Mouse (Mus musculus) bone marrow, adult 2 months (tissue): ENCODE measurements around the gene Ncbp3. TPM values are rescaled to one million over a fixed set of nuclear protein-coding genes. Genes with fewer than 3 reads are reported as not detected.

Experiments
- H3K27ac ChIP-seq: fragments of 200-500 bp; 2 replicates; pipeline ENCODE4 v1.5.1; 2012; ENCODE audit warnings: low read depth, mild to moderate bottlenecking, control low read depth, inconsistent platforms, low read length; ENCODE audit not compliant: control insufficient read depth, poor library complexity, insufficient read depth
- H3K4me1 ChIP-seq: fragments of 200-500 bp; 2 replicates; pipeline ENCODE4 v1.6.1; 2011; ENCODE audit warnings: low read length; ENCODE audit not compliant: control insufficient read depth, insufficient read depth
- H3K4me3 ChIP-seq: fragments of 200-500 bp; replicated peaks from 2 replicates; pipeline ENCODE3; 2011; ENCODE audit warnings: mild to moderate bottlenecking, low read depth, low read length, control low read depth; ENCODE audit not compliant: control insufficient read depth
- CTCF ChIP-seq: fragments of 200-500 bp; IDR thresholded peaks from 2 replicates; pipeline ENCODE4 v1.5.1; 2011; ENCODE audit warnings: low read length, control low read depth; ENCODE audit not compliant: control insufficient read depth, insufficient read depth
- POLR2A ChIP-seq: fragments of 200-500 bp; IDR thresholded peaks from 2 replicates; pipeline ENCODE4 v1.6.1; 2011; ENCODE audit warnings: low read depth, mild to moderate bottlenecking, control low read depth, low read length, borderline replicate concordance; ENCODE audit not compliant: control insufficient read depth
- whole genome bisulfite sequencing: fragments of 180-500 bp; shearing (Covaris S2); methylation state at CpG from one replicate; pipeline ENCODE4 v1.1.7; 2018; 5-methylcytosine and 5-hydroxymethylcytosine counted together
- polyA plus RNA-seq: library from polyadenylated mRNA; stranded (reverse); fragments of >200 nt; gene quantifications from 2 replicates; pipeline ENCODE4 v1.2.4, GENCODE M21; 2011; ENCODE audit warnings: low replicate concordance; ENCODE audit not compliant: missing spikeins, insufficient read depth, insufficient read length

Gene Ncbp3
- polyA plus RNA-seq = 6.8 and 8.0 TPM in 2 replicates

DNA sequence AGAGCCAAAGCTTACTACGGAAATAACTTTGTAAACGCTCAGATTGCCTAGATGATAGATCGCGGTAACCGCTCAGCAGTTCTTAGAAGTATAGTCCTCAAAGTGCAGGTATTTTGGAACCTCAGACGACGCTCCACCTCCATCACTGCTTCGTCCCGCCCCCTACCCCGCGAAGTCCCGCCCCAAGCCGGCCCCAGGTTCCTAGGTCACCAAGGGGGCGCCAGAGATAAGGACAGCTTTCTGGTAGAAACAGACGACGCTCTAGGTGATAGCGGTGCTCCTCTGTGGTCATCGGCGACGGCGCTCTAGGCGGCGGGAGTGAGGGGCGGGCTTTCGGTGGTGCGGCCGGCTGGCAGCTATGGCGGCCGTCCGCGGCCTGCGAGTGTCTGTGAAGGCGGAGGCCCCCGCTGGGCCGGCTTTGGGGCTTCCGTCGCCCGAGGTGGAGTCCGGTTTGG is at the start of gene Ncbp3:
Gene Ncbp3, plus strand, starts transcription at position 242 of the 455 bp plus-strand sequence.
- no peaks in the 10 kb centered on the region; the same call in none of the 2 replicates for H3K4me1 ChIP-seq
- TF ChIP-seq POLR2A = peak; percentile 73; the same call in 1 of the 2 replicates
- peak; percentile 67; the same call in 1 of the 2 replicates for TF ChIP-seq CTCF
- H3K27ac ChIP-seq = peak within 1 kb of the TSS; percentile 82
- under 1% methylated on average over 39 of the region's 39 CpGs for WGBS
- H3K4me3 ChIP-seq = peak within 1 kb of the TSS; percentile 97

DNA sequence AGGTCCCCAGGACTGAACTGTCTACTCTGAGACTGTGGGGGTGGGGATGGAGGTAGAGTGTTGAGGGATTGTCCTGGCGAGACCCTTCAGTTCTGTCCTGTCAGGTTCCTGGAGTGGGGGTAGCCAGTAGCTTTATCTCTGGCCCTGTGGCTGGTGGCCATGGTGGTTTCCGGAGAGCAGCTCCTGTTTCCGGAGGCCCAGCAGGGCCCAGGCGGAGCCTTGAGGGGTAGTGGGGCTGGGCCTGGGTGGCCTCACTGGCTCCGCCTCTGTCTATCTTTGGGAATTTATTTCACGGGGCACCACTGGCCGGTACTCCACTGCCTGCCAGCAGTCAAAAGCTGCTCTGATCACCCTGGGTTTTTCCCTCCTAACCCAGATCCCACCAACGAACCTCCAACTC is 48.8 kb upstream of the Ncbp3 start, which contains the start of gene P2rx1:
Gene P2rx1, plus strand, starts transcription at position 333 of the 400 bp plus-strand sequence.
- H3K4me1 ChIP-seq = peaks cover 9% of the 10 kb centered on the region

DNA sequence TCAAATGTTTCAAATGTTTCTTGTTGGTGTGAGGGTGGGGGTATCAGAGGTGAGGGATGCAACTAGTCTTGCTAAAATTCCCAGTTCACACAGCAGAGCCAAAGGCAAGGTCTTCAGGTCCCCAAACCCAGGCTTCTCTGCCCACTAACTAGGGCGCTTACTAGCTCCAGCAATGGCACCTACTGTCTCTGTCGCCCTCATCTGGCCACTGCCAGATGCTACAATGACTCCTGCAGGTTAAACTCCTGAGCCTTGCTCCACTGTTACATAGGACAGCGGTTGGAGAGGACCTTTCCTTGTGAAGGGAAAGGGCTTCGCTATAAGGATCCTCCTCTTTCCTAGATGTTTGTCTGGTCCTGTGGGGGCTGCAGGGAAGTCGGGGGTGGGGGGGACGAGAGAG is 46.6 kb upstream of the Ncbp3 start:
- WGBS = 9% methylated on average over 6 of the region's 6 CpGs
- TF ChIP-seq CTCF (peak; percentile 96), POLR2A (no peak)
- Histone ChIP-seq H3K4me1 (peaks cover 8% of the 10 kb centered on the region), H3K27ac (no peak overlapping the region), H3K4me3 (no peak overlapping the region)

More for the DNA sequence above, 48.8 kb upstream of the Ncbp3 start, which contains the start of gene P2rx1:
- Histone ChIP-seq H3K4me3 (peak within 1 kb of the TSS; percentile 54), H3K27ac (peak within 1 kb of the TSS; percentile 22)
- WGBS = 6% methylated on average over 8 of the region's 8 CpGs
- TF ChIP-seq POLR2A = 0 out of 2 replicates have a peak, but pooled peaks have one; percentile 15
- no peak for TF ChIP-seq CTCF

- TF ChIP-seq CTCF = peak; percentile 84
- TF ChIP-seq POLR2A = no peak
- H3K27ac ChIP-seq = no peak overlapping the region
- H3K4me3 ChIP-seq = no peak overlapping the region
- H3K4me1 ChIP-seq = no peaks in the 10 kb centered on the region
- 6% methylated on average over 2 of the region's 2 CpGs for WGBS
Measured at GRCm38 (mm10) chr11:73006377-73006776, 41.2 kb upstream of the Ncbp3 start.

DNA sequence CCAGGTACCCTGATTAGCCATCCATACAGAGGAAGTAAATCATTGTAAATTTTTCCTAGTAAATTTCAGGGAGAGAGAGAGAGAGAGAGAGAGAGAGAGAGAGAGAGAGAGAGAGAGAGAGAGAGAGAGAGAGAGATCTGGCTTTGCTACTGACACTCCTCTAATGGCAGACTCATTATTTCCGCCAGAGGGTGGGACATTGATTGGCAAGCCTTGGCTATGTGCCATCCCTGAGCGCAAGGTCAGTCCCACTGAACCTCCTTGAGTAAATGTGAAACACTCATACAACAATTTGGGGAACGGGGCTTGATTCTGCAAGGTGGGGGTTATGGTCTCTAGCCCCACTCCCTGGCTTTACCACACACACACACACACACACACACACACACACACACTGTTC is 40.5 kb upstream of the Ncbp3 start:
- TF ChIP-seq CTCF = no peak
- TF ChIP-seq POLR2A = no peak
- Histone ChIP-seq H3K4me3 (no peak overlapping the region), H3K4me1 (no peaks in the 10 kb centered on the region), H3K27ac (no peak overlapping the region)
- WGBS = 58% methylated on average over 3 of the region's 3 CpGs

GRCm38 (mm10) chr11:73007698-73008481 is 39.7 kb upstream of the Ncbp3 start:
- Histone ChIP-seq H3K27ac (no peak overlapping the region), H3K4me3 (no peak overlapping the region), H3K4me1 (no peaks in the 10 kb centered on the region)
- 63% methylated on average over 11 of the region's 11 CpGs for WGBS
- no peak for TF ChIP-seq POLR2A
- peak; percentile 85 for TF ChIP-seq CTCF

DNA sequence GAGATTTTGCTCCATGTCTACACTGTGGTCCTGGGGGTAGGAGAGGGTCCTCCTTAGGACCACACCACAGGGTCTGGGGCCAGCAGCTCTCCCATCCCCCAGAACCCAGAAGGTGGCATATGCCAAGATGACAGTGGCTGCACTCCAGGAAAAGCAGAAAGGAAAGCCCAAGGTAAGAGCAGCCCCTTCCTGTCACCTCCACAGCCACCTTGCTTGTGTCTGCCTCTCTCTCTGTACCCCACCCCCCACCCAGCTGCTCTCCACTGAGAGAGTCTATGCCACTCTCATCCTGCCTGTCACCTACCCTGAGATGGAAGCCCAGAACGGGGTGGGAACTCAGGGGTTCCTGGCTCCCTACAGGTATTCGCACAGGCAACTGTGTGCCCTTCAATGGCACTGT is 38.8 kb upstream of the Ncbp3 start:
- H3K4me3 ChIP-seq = no peak overlapping the region
- WGBS = 70% methylated on average over 2 of the region's 2 CpGs
- no peak overlapping the region for H3K27ac ChIP-seq
- no peaks in the 10 kb centered on the region for H3K4me1 ChIP-seq
- no peak for TF ChIP-seq CTCF
- no peak for TF ChIP-seq POLR2A

GRCm38 (mm10) chr11:73009531-73010274 is 37.9 kb upstream of the Ncbp3 start:
- 85% methylated on average over 13 of the region's 13 CpGs for WGBS
- no peaks in the 10 kb centered on the region for H3K4me1 ChIP-seq
- H3K27ac ChIP-seq = no peak overlapping the region
- no peak for TF ChIP-seq POLR2A
- TF ChIP-seq CTCF = no peak
- no peak overlapping the region for H3K4me3 ChIP-seq
